Mouse (Mus musculus) lung, embryonic 14.5 days (tissue): Measurements from ENCODE around the gene 4833439L19Rik. TPM values are rescaled to one million over a fixed set of nuclear protein-coding genes. Genes with fewer than 3 reads are reported as not detected.

Source experiments
- ATAC-seq: fragments of 200-750 bp; cut with Nextera tagmentation; 2 replicates; pipeline ENCODE4 v1.8.0; 2017; ENCODE audit warnings: mild to moderate bottlenecking, moderate TSS enrichment, moderate library complexity; ENCODE audit not compliant: insufficient read depth
- DNase-seq: peaks from one replicate; pipeline ENCODE4 v3.0.0-alpha.2; 2015
- H3K27ac ChIP-seq: fragments of 300-500 bp; sonication (generic); 2 replicates; pipeline ENCODE4 v1.5.1; 2014; ENCODE audit warnings: low read depth, mild to moderate bottlenecking, moderate library complexity
- H3K27me3 ChIP-seq: fragments of 300-500 bp; sonication (generic); 2 replicates; pipeline ENCODE4 v1.6.1; 2014; ENCODE audit warnings: low read length, control low read depth; ENCODE audit not compliant: insufficient read depth
- H3K36me3 ChIP-seq: fragments of 300-500 bp; sonication (generic); 2 replicates; pipeline ENCODE4 v1.6.1; 2014; ENCODE audit warnings: control low read depth; ENCODE audit not compliant: insufficient read depth
- H3K4me1 ChIP-seq: fragments of 300-500 bp; sonication (generic); 2 replicates; pipeline ENCODE4 v1.6.1; 2014; ENCODE audit warnings: antibody characterized with exemption, control low read depth; ENCODE audit not compliant: insufficient read depth
- H3K4me2 ChIP-seq: fragments of 300-500 bp; sonication (generic); 2 replicates; pipeline ENCODE4 v1.6.1; 2014; ENCODE audit warnings: mild to moderate bottlenecking
- H3K4me3 ChIP-seq: fragments of 300-500 bp; sonication (generic); 2 replicates; pipeline ENCODE4 v1.5.1; 2014; ENCODE audit warnings: low read depth, low read length
- H3K9ac ChIP-seq: fragments of 300-500 bp; sonication (generic); 2 replicates; pipeline ENCODE4 v1.6.1; 2014
- H3K9me3 ChIP-seq: fragments of 300-500 bp; sonication (generic); 2 replicates; pipeline ENCODE4 v1.6.1; 2016; ENCODE audit warnings: low read depth, low read length, control low read depth
- CTCF ChIP-seq: IDR thresholded peaks from 2 replicates; pipeline ENCODE4 v1.5.1; 2016; ENCODE audit warnings: antibody characterized with exemption, low read depth
- WGBS: fragments of 180-500 bp; shearing (Covaris S2); extraction: QIAGEN DNeasy Blood & Tissue Kit; methylation state at CpG from one replicate; pipeline ENCODE4 v1.1.7; 2014; 5-methylcytosine and 5-hydroxymethylcytosine counted together
- polyA plus RNA-seq: library from polyadenylated mRNA; unstranded; fragments of >200 nt; fragmentation: Nextera tagmentation; extraction: Ambion mirVana; gene quantifications from 2 replicates; pipeline ENCODE4 v1.2.1, GENCODE M21; 2014

4833439L19Rik gene
- polyA plus RNA-seq, 1 experiment from 2014 or later: 137 TPM

- no peak for ATAC-seq
- Histone ChIP-seq H3K4me2 (no peak overlapping the region), H3K36me3 (peaks cover 4% of the 10 kb centered on the region; the same call in 1 of the 2 replicates), H3K4me1 (no peaks in the 10 kb centered on the region), H3K9ac (no peak overlapping the region), H3K27ac (no peak overlapping the region), H3K4me3 (no peak overlapping the region), H3K27me3 (no peaks in the 10 kb centered on the region), H3K9me3 (no peaks in the 10 kb centered on the region)
- 28% methylated on average over 2 of the region's 2 CpGs for WGBS
- TF ChIP-seq CTCF: no peak
- peak; percentile 49 for DNase-seq
Observed at GRCm38 (mm10) chr13:54571637-54572036, 6.4 kb upstream of the 4833439L19Rik start.

GRCm38 (mm10) chr13:54570736-54571135 is 5.5 kb upstream of the 4833439L19Rik start:
- no peak for DNase-seq

GRCm38 (mm10) chr13:54569282-54569681 is 4.0 kb upstream of the 4833439L19Rik start:
- ATAC-seq (no peak), DNase-seq (no peak)
- H3K4me2 ChIP-seq: no peak overlapping the region
- H3K4me3 ChIP-seq: no peak overlapping the region
- H3K9ac ChIP-seq: no peak overlapping the region
- H3K4me1 ChIP-seq: 0 out of 2 replicates have a peak, but pooled peaks cover 1% of the 10 kb centered on the region
- no peaks in the 10 kb centered on the region for H3K36me3 ChIP-seq
- H3K27me3 ChIP-seq: no peaks in the 10 kb centered on the region
- TF ChIP-seq CTCF: no peak
- WGBS: 34% methylated on average over 1 of the region's 1 CpGs
- H3K27ac ChIP-seq: no peak overlapping the region
- H3K9me3 ChIP-seq: no peaks in the 10 kb centered on the region

More at GRCm38 (mm10) chr13:54570736-54571135, 5.5 kb upstream of the 4833439L19Rik start:
- Histone ChIP-seq H3K27me3 (no peaks in the 10 kb centered on the region), H3K9ac (no peak overlapping the region), H3K27ac (no peak overlapping the region), H3K36me3 (no peaks in the 10 kb centered on the region), H3K4me1 (no peaks in the 10 kb centered on the region), H3K9me3 (no peaks in the 10 kb centered on the region), H3K4me3 (no peak overlapping the region), H3K4me2 (no peak overlapping the region)
- TF ChIP-seq CTCF: no peak
- ATAC-seq: no peak
- 67% methylated on average over 4 of the region's 4 CpGs for WGBS

DNA sequence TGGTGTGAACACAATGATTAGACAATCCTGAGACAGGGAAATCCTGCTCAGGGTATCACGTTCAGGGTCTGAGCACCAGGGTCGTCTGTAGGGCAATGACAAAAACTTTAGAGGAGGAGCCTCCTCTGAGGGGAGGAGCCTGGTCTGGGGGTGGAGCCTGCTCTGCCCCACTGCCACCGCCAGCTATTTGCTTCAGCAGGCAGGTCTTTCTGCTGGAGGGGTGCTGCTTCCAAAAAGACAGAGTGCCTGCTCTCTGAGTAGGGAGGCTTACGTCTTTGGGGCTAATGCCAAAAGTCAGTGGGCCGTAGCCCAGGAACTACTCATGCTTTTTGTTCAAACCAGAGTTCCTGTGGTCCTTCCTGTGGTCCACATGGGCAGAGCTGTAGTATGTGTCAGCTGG is 3.1 kb upstream of the 4833439L19Rik start:
- no peak overlapping the region for H3K4me3 ChIP-seq
- peaks cover under 1% of the 10 kb centered on the region; the same call in 1 of the 2 replicates for H3K36me3 ChIP-seq
- no peaks in the 10 kb centered on the region for H3K27me3 ChIP-seq
- H3K27ac ChIP-seq: no peak overlapping the region
- no peak overlapping the region for H3K4me2 ChIP-seq
- 34% methylated on average over 5 of the region's 5 CpGs for WGBS
- no peak overlapping the region for H3K9ac ChIP-seq
- H3K9me3 ChIP-seq: no peaks in the 10 kb centered on the region
- DNase-seq (no peak), ATAC-seq (no peak)
- TF ChIP-seq CTCF: no peak
- H3K4me1 ChIP-seq: 0 out of 2 replicates have a peak, but pooled peaks cover 7% of the 10 kb centered on the region

GRCm38 (mm10) chr13:54565594-54566345 is 535 bp upstream of the 4833439L19Rik start:
- Histone ChIP-seq H3K27ac (peak overlapping the region; percentile 46; the same call in 1 of the 2 replicates), H3K4me2 (peak overlapping the region; percentile 76), H3K9ac (peak overlapping the region; percentile 94; the same call in 1 of the 2 replicates), H3K9me3 (no peaks in the 10 kb centered on the region), H3K4me1 (0 out of 2 replicates have a peak, but pooled peaks cover 7% of the 10 kb centered on the region), H3K27me3 (no peaks in the 10 kb centered on the region), H3K36me3 (peaks cover 19% of the 10 kb centered on the region), H3K4me3 (peak overlapping the region; percentile 97)
- peak; percentile 67 for DNase-seq
- 45% methylated on average over 8 of the region's 8 CpGs for WGBS
- TF ChIP-seq CTCF: peak; percentile 66
- ATAC-seq: peak; percentile 59; the same call in 1 of the 2 replicates

GRCm38 (mm10) chr13:54564232-54565200 is 719 bp downstream of the 4833439L19Rik start:
- DNase-seq: peak; percentile 37
- Histone ChIP-seq H3K27ac (peak overlapping the region; percentile 45; the same call in 1 of the 2 replicates), H3K27me3 (no peaks in the 10 kb centered on the region), H3K36me3 (peaks cover 31% of the 10 kb centered on the region), H3K4me3 (peak overlapping the region; percentile 97), H3K9ac (peak overlapping the region; percentile 94), H3K4me2 (peak overlapping the region; percentile 76), H3K4me1 (0 out of 2 replicates have a peak, but pooled peaks cover 7% of the 10 kb centered on the region), H3K9me3 (no peaks in the 10 kb centered on the region)
- TF ChIP-seq CTCF: no peak
- WGBS: 10% methylated on average over 45 of the region's 45 CpGs
- peak; percentile 65; the same call in 1 of the 2 replicates for ATAC-seq
